Mouse (Mus musculus) gastrocnemius, postnatal 25 days (tissue): ENCODE results near the gene Kit. TPM values are rescaled to one million over a fixed set of nuclear protein-coding genes. Genes with fewer than 3 reads are reported as not detected.

ENCODE experiments used
- DNase-seq: peaks from one replicate; pipeline ENCODE4 v3.0.0; 2022
- total RNA-seq, 2 experiments: library from RNA; stranded (reverse); gene quantifications; 1 replicate in 1 of 2; 2 replicates in 1 of 2; pipeline ENCODE4 v1.2.3; 2021

The Kit gene
- total RNA-seq, 2 experiments from 2014 or later: 0.67 to 1.1 TPM

DNA sequence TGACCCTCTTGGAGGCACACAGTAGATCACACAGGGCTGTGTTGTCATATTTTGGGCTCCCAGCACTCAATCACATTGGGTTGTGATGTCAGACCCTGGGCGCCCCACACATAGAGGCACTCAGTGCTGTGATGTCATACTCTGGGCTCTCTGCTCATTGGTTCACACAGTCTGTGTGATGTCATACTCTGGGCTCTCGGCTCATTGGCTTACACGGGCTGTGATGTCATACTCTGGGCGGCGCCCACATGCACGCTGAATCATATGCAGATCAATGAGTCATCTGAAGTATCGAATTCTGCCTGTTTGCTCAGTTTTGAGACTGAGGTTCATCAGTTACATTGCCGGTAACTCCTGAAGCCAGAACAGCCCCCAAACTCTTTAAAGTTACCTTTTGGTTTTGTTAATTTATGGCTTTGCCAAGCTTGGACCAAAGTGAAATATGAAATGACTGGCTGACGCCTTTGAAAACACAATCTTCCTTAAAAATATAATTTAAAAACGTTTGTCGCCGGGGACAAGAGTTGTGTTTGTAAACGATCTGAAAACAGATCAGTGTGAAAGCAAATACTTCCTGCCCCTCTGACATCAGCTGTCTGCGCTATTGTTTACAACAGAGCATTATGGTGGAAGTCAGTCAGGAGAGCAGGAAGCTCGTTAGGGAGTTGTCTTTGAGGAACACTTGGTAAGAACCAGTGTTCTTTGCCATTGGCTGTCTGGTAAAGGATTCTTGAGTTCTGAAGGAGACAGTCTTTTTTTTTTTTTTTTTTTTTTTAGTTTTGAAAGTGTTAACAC is 15.0 kb downstream of the Kit start:
- DNase-seq: no peak

- no peak for DNase-seq
Observed at GRCm38 (mm10) chr5:75590961-75591360, 16.2 kb downstream of the Kit start.

DNA sequence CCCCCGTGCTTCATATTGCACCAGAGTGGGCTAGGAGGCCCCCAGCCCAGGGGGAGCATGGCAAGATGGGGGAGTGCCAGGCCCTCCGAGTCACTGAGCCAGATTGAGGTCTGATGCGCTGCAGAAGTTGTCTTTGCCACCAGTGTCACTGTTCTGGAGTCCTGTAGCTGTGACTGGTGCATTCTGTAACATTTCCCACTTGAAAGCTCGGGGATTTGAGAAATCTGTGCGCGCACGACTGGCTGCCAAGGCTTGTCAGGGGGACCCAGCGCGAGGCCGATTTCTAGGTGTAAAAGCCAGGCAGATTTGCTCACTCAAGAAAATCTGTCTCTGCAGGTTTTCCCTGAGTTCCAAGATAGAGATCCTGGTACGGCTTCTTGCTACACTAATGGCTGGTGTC is 16.9 kb downstream of the Kit start:
- no peak for DNase-seq

- no peak for DNase-seq
Observed at GRCm38 (mm10) chr5:75595319-75595718, 20.6 kb downstream of the Kit start.

GRCm38 (mm10) chr5:75596211-75596610 is 21.5 kb downstream of the Kit start:
- DNase-seq: no peak

DNA sequence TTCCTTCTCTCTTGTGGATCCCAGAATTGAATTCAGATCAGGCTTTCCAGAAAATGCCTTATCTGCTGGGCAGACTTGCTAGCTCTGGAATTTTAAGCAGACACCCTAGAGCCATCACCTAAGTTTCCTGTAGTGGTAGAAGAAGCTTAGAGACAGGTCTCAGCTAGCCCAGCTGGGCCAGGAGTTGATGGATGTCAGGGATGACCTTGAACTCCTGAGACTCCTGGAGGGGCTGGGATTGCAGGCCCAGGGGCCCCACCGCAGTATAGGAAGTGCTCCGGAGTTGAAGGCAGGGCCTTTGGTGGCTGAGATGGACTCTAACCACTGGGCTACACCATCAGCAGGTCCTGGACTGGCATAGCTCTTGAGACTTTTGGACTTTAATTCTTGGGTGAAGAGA is 22.6 kb downstream of the Kit start:
- DNase-seq: no peak

- DNase-seq: no peak
Observed at GRCm38 (mm10) chr5:75598491-75598890, 23.8 kb downstream of the Kit start.

DNA sequence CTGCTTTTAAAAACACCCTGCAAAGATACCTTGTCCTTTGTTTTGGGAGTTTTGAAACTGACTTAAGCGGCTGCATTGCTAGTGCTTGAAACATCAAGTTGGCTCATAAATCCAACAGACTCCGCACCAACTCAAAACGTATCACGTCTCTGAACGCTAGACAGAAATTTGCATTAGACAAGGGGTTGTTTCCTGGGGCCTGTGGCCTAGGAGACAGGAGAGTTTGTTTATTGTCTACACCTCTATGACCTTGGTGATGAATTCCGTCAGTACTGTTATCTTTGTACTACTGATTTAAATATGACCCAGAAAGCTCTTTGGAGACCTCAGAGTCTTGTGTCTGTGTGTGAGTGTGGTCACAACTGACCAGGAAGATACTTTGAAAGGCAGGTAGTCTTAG is 25.3 kb downstream of the Kit start:
- DNase-seq: no peak

GRCm38 (mm10) chr5:75604238-75604637 is 29.5 kb downstream of the Kit start:
- no peak for DNase-seq

- no peak for DNase-seq
Observed at GRCm38 (mm10) chr5:75606898-75607297, 32.2 kb downstream of the Kit start.

GRCm38 (mm10) chr5:75607971-75608370 is 33.3 kb downstream of the Kit start:
- no peak for DNase-seq

- no peak for DNase-seq
Observed at GRCm38 (mm10) chr5:75612380-75612779, 37.7 kb downstream of the Kit start.

- DNase-seq: no peak
Observed at GRCm38 (mm10) chr5:75612926-75613325, 38.2 kb downstream of the Kit start.

DNA sequence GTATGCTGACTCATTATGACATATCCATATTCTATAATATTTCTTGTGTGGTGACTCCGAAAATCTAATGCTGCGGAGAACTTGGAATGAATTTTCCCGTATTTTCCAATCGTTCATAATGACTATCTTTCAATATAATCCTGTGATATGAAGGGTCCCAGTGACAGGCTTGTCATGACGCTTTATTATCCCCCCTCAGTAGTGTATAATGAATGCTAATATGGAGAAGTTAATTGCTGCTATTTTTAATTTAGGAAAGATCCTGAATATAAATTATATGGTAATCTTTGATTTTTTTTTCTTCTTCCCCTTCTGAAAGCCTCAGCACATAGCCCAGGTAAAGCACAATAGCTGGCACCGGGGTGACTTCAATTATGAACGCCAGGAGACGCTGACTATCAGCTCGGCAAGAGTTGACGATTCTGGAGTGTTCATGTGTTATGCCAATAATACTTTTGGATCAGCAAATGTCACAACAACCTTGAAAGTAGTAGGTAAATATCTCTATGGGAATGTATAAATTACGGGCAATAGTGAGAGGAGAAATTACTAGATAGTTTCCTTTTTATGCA is 40.4 kb downstream of the Kit start:
- no peak for DNase-seq

GRCm38 (mm10) chr5:75615624-75616023 is 40.9 kb downstream of the Kit start:
- DNase-seq: no peak

DNA sequence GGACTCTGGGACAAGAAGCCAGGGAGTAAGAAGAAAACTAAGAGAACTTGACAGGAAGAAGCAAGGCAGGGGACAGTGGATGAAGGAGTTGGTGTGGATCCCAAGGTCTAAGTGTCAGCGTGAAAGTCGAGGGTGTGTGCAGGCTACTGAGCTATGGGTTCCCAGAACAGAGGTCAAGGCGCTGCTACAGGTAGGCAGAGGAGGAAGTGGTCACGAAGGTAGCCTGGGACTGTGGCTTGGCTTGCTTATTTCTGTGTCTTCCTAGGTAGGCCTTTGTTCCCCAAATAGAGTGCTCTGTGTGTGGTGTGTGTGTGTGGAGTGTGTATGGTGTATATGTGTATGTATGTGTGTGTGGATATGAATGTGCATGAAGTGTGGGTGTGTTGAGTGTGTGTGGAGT is 47.7 kb downstream of the Kit start:
- no peak for DNase-seq

DNA sequence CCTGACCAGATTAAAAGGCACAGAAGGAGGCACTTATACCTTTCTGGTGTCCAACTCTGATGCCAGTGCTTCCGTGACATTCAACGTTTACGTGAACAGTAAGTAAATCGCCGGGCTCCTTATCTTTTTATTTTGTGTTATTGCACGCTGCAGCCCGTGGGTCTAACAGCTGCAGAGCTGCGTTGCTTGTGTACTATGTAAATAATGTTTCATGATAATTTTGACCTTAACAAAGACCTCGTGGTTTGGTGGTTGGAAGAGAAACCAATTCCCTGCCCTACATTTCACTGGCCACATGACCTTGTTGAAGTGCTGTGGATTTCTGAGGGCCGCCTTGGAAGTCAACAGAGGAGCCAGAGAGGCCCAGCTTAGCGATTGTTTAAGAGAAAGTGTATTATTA is 48.3 kb downstream of the Kit start:
- DNase-seq: no peak

- no peak for DNase-seq
Observed at GRCm38 (mm10) chr5:75623520-75623919, 48.8 kb downstream of the Kit start.

GRCm38 (mm10) chr5:75623993-75624706 is 49.4 kb downstream of the Kit start:
- DNase-seq: no peak

GRCm38 (mm10) chr5:75625059-75625458 is 50.3 kb downstream of the Kit start:
- DNase-seq: no peak

GRCm38 (mm10) chr5:75626284-75626683 is 51.6 kb downstream of the Kit start:
- no peak for DNase-seq

- DNase-seq: no peak
Observed at GRCm38 (mm10) chr5:75626703-75627102, 52.0 kb downstream of the Kit start.

DNA sequence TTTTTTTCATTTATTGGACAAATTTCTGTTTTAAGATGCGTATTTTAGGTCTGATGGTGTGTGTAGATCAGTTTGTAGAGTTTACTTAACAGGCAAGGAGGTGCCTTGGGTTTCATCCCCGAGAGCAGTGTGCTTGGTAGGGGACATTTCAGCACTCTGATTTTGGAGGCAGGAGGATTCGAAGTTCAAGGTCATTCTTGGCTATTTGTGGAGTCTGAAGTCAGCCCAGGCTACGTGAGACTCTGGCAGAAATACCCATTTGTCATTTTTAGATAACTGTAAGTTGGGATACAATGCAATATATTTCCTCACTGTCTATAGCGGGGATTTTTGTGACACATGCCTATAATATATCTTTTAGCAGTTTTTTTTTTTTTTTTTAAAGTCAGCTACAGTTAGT is 57.5 kb downstream of the Kit start:
- DNase-seq: no peak
